In the genomic region with DNA sequence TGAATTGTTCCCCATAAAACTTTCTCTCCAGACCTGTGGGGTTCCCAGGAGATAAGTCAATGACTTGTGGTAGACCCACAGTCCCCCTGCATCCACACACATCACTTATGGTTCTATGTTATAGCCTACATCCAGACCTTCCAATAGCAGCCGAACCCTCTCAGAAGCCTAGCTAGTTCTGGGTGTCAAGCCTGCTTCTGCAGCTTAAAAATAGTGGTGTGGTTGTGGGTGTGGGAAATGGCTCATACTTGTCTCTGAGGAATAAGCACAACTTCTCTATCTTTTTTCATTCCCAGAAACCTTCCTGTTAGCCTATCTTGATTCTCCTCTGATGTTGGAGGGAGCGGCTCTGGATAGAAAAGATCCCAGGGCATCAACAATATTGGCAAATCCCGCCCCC, we compare ENCODE assay signal across 21 mouse cellular contexts.
"Had no signal": no experiment of that assay in that cellular context is flagged by ENCODE, and none has a peak within 500 bp of the region (broad histone marks: within the 10 kb centered on the region; RNA-seq: fewer than 3 reads in every experiment).

No protein-coding gene starts in this region.

- ATAC-seq: hindbrain, embryonic 16.5 days; hindbrain, postnatal 0 days; inflammation-experienced regulatory T-cells, adult 6 months; intestine, embryonic 15.5 days; intestine, embryonic 16.5 days; intestine, postnatal 0 days had no signal

- DNase-seq: heart, postnatal 10 days; heart, postnatal 36 days; heart, postnatal 4 days; kidney, adult 11 months; kidney, adult 18-20 months; kidney, adult 2 months; kidney, adult 8-10 months; kidney, adult 9 months; kidney, postnatal 10 days; kidney, postnatal 14 days; kidney, postnatal 25 days; kidney, postnatal 36 days; kidney, postnatal 4 days; layer of hippocampus, adult 9-11 months; layer of hippocampus, postnatal 36 days had no signal
